Mouse (Mus musculus): Measurements from ENCODE around the gene Olfr986. TPM values are rescaled to one million over a fixed set of nuclear protein-coding genes. Genes with fewer than 3 reads are reported as not detected.
"Not testable (repeated sequence)": the region's sequence is repeated elsewhere in the genome, so short reads cannot be mapped to it uniquely, and the experiment has no call there.

Olfr986 gene
- not detected in 2 replicates for polyA plus RNA-seq (2012; ENCODE audit: insufficient read depth, insufficient read length, low replicate concordance, missing spikeins)

DNA sequence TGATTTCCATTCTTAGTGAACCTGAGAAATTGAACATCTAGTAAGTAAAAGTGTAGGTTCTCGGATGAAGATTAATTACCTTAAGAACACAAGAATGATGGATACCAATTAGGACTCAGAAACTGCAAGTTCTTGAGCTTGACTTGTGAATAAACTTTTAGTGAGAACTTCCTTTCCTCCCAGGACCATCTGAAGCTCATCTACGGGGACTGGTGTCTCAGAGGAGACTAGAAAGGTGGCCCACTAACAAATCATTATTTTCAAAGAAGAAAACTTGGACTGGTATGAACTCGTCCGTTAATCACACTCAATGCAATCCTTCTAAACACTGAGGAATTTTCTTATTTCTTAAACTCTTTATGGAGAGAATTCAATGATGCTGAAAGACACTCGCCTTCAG lies at the start of gene Olfr986:
Gene Olfr986, plus strand, starts transcription at position 301 of the 400 bp plus-strand sequence.
- H3K27ac ChIP-seq (ENCODE audit: insufficient read depth, low read depth, low read length): no peak within 1 kb of the TSS
- no peak within 1 kb of the TSS for H3K4me3 ChIP-seq (ENCODE audit: insufficient read depth, low read depth, low read length)
- TF ChIP-seq POLR2A (IDR thresholded peaks at IDR 0.05; ENCODE audit: insufficient read depth, low read depth, low read length) (no peak), CTCF (IDR thresholded peaks at IDR 0.05; ENCODE audit: insufficient read depth, low read depth, low read length) (no peak)
- 87% methylated on average over 5 of the region's 5 CpGs for WGBS
- H3K4me1 ChIP-seq (ENCODE audit: control insufficient read depth, insufficient read depth, low read length): no peaks in the 10 kb centered on the region

- TF ChIP-seq CTCF (IDR thresholded peaks at IDR 0.05; ENCODE audit: insufficient read depth, low read depth, low read length) (no peak), POLR2A (IDR thresholded peaks at IDR 0.05; ENCODE audit: insufficient read depth, low read depth, low read length) (no peak)
- no peak overlapping the region for H3K4me3 ChIP-seq (ENCODE audit: insufficient read depth, low read depth, low read length)
- 84% methylated on average over 6 of the region's 6 CpGs for WGBS
- H3K27ac ChIP-seq (ENCODE audit: insufficient read depth, low read depth, low read length): no peak overlapping the region
- H3K4me1 ChIP-seq (ENCODE audit: control insufficient read depth, insufficient read depth, low read length): no peaks in the 10 kb centered on the region
These were observed 43.6 kb upstream of the Olfr986 start for GRCm38 (mm10) chr9:40136987-40137688.

GRCm38 (mm10) chr9:40139484-40139883 lies 41.2 kb upstream of the Olfr986 start:
- Histone ChIP-seq H3K4me3 (ENCODE audit: insufficient read depth, low read depth, low read length) (no peak overlapping the region), H3K27ac (ENCODE audit: insufficient read depth, low read depth, low read length) (no peak overlapping the region), H3K4me1 (ENCODE audit: control insufficient read depth, insufficient read depth, low read length) (no peaks in the 10 kb centered on the region)
- TF ChIP-seq POLR2A (IDR thresholded peaks at IDR 0.05; ENCODE audit: insufficient read depth, low read depth, low read length): no peak
- TF ChIP-seq CTCF (IDR thresholded peaks at IDR 0.05; ENCODE audit: insufficient read depth, low read depth, low read length): no peak
- WGBS: 79% methylated on average over 4 of the region's 4 CpGs

GRCm38 (mm10) chr9:40141544-40141943 lies 39.2 kb upstream of the Olfr986 start:
- TF ChIP-seq POLR2A (IDR thresholded peaks at IDR 0.05; ENCODE audit: insufficient read depth, low read depth, low read length): no peak
- TF ChIP-seq CTCF (IDR thresholded peaks at IDR 0.05; ENCODE audit: insufficient read depth, low read depth, low read length): no peak
- 18% methylated on average over 1 of the region's 1 CpGs for WGBS
- H3K27ac ChIP-seq (ENCODE audit: insufficient read depth, low read depth, low read length): no peak overlapping the region
- no peak overlapping the region for H3K4me3 ChIP-seq (ENCODE audit: insufficient read depth, low read depth, low read length)
- no peaks in the 10 kb centered on the region for H3K4me1 ChIP-seq (ENCODE audit: control insufficient read depth, insufficient read depth, low read length)

DNA sequence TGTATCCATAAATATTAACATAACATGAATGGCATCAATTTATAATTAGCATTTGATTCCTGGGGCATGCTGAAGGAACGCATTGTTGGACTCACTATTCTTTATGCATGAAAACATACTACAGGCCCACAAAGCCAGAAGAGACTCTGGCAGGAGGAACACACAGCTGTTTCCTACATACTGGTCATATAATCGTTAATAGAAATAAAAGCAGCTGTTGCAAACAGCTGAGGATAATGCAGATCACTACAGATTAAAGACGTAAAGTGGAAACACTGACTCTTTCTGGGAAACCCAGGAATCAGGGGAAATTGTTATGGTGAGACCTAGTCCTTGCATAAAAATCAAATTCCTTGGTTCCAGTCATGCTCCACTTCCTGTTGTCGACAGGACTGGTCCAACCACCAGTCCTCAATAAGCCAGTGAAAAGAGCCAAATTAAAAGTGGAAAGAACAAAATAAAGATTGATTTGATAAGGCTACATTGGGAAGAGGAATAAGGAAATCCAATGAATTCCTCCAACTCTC lies 25.5 kb upstream of the Olfr986 start:
- WGBS: 55% methylated on average over 4 of the region's 4 CpGs

GRCm38 (mm10) chr9:40166446-40166845 lies 14.3 kb upstream of the Olfr986 start:
- WGBS: 96% methylated on average over 1 of the region's 1 CpGs
- Histone ChIP-seq H3K27ac (ENCODE audit: insufficient read depth, low read depth, low read length) (no peak overlapping the region), H3K4me3 (ENCODE audit: insufficient read depth, low read depth, low read length) (no peak overlapping the region), H3K4me1 (ENCODE audit: control insufficient read depth, insufficient read depth, low read length) (no peaks in the 10 kb centered on the region)
- TF ChIP-seq POLR2A (IDR thresholded peaks at IDR 0.05; ENCODE audit: insufficient read depth, low read depth, low read length) (no peak), CTCF (IDR thresholded peaks at IDR 0.05; ENCODE audit: insufficient read depth, low read depth, low read length) (no peak)

More for the DNA sequence above, 25.5 kb upstream of the Olfr986 start:
- Histone ChIP-seq H3K4me1 (ENCODE audit: control insufficient read depth, insufficient read depth, low read length) (no peaks in the 10 kb centered on the region), H3K27ac (ENCODE audit: insufficient read depth, low read depth, low read length) (no peak overlapping the region), H3K4me3 (ENCODE audit: insufficient read depth, low read depth, low read length) (no peak overlapping the region)
- TF ChIP-seq POLR2A (IDR thresholded peaks at IDR 0.05; ENCODE audit: insufficient read depth, low read depth, low read length) (no peak), CTCF (IDR thresholded peaks at IDR 0.05; ENCODE audit: insufficient read depth, low read depth, low read length) (no peak)

DNA sequence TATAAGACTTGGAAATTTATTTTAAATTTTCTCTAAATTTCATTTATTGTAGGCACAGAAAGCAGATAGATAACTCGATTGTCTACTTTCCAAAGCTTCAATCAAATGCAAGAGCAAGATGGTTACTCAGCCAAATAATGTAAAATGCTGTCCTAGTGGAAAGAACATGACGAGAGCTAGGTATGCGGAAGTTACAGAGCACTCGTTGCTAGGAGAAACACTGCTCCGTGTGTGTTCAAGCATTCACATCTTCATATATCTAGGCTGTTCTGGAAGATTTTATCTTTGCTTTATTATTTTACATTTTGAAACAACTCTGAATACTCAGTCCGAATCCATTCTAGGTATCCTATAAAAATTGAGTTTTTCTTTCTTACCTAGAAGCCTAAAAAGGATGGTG lies 3.7 kb upstream of the Olfr986 start:
- Histone ChIP-seq H3K27ac (ENCODE audit: insufficient read depth, low read depth, low read length) (no peak overlapping the region), H3K4me1 (ENCODE audit: control insufficient read depth, insufficient read depth, low read length) (no peaks in the 10 kb centered on the region), H3K4me3 (ENCODE audit: insufficient read depth, low read depth, low read length) (no peak overlapping the region)
- 80% methylated on average over 6 of the region's 6 CpGs for WGBS
- no peak for TF ChIP-seq CTCF (IDR thresholded peaks at IDR 0.05; ENCODE audit: insufficient read depth, low read depth, low read length)
- no peak for TF ChIP-seq POLR2A (IDR thresholded peaks at IDR 0.05; ENCODE audit: insufficient read depth, low read depth, low read length)

GRCm38 (mm10) chr9:40185166-40185565 lies 4.4 kb downstream of the Olfr986 start:
- not testable (repeated sequence) for H3K4me1 ChIP-seq (ENCODE audit: control insufficient read depth, insufficient read depth, low read length); H3K4me3 ChIP-seq (ENCODE audit: insufficient read depth, low read depth, low read length); H3K27ac ChIP-seq (ENCODE audit: insufficient read depth, low read depth, low read length)
- WGBS: 75% methylated on average over 2 of the region's 2 CpGs

GRCm38 (mm10) chr9:40191086-40191876 lies 10.6 kb downstream of the Olfr986 start:
- 87% methylated on average over 9 of the region's 9 CpGs for WGBS
- Histone ChIP-seq H3K4me1 (ENCODE audit: control insufficient read depth, insufficient read depth, low read length) (peaks cover 4% of the 10 kb centered on the region; the same call in 1 of the 2 replicates), H3K4me3 (ENCODE audit: insufficient read depth, low read depth, low read length) (peak overlapping the region; percentile 78), H3K27ac (ENCODE audit: insufficient read depth, low read depth, low read length) (no peak overlapping the region)
- TF ChIP-seq POLR2A (IDR thresholded peaks at IDR 0.05; ENCODE audit: insufficient read depth, low read depth, low read length) (no peak), CTCF (IDR thresholded peaks at IDR 0.05; ENCODE audit: insufficient read depth, low read depth, low read length) (no peak)
